Mouse (Mus musculus) small intestine, adult 2 months (tissue): ENCODE measurements around the gene Olfr836. TPM values are rescaled to one million over a fixed set of nuclear protein-coding genes. Genes with fewer than 3 reads are reported as not detected.
"Not testable (repeated sequence)": the region's sequence is repeated elsewhere in the genome, so short reads cannot be mapped to it uniquely, and the experiment has no call there.

Experiments used
- H3K27ac ChIP-seq: fragments of 200-500 bp; 2 replicates; pipeline ENCODE4 v1.5.1; 2012; ENCODE audit warnings: low read depth, low read length, control low read depth, inconsistent platforms; ENCODE audit not compliant: insufficient read depth
- H3K27me3 ChIP-seq: fragments of 200-500 bp; 2 replicates; pipeline ENCODE4 v1.6.1; 2012; ENCODE audit warnings: mild to moderate bottlenecking, moderate library complexity, low read length, inconsistent platforms; ENCODE audit not compliant: control insufficient read depth, insufficient read depth
- H3K36me3 ChIP-seq: fragments of 200-500 bp; 2 replicates; pipeline ENCODE4 v1.6.1; 2012; ENCODE audit warnings: mild to moderate bottlenecking, low read length, control low read depth, inconsistent platforms; ENCODE audit not compliant: control insufficient read depth, insufficient read depth
- H3K4me1 ChIP-seq: fragments of 200-500 bp; 2 replicates; pipeline ENCODE4 v1.6.1; 2012; ENCODE audit warnings: low read length, inconsistent platforms, mixed read lengths; ENCODE audit not compliant: control insufficient read depth, insufficient read depth, insufficient read length
- H3K4me3 ChIP-seq: fragments of 200-500 bp; 2 replicates; pipeline ENCODE4 v1.5.1; 2012; ENCODE audit warnings: low read depth, mild to moderate bottlenecking, control low read depth, inconsistent platforms, low read length, moderate library complexity
- CTCF ChIP-seq: fragments of 200-500 bp; IDR thresholded peaks from 2 replicates; pipeline ENCODE4 v1.5.1; 2012; ENCODE audit warnings: low read depth, mild to moderate bottlenecking, control low read depth, inconsistent platforms, low read length, moderate library complexity, mixed read lengths; ENCODE audit not compliant: insufficient replicate concordance, insufficient read length; ENCODE audit errors: extremely low read depth
- POLR2A ChIP-seq: fragments of 200-500 bp; IDR thresholded peaks from 2 replicates; pipeline ENCODE4 v1.6.1; 2012; ENCODE audit warnings: low read depth, mild to moderate bottlenecking, control low read depth, inconsistent platforms, low read length, moderate library complexity
- WGBS: fragments of 180-500 bp; shearing (Covaris S2); methylation state at CpG from one replicate; pipeline ENCODE4 v1.1.7; 2018; 5-methylcytosine and 5-hydroxymethylcytosine counted together
- polyA plus RNA-seq: library from polyadenylated mRNA; depleted of rRNA; stranded (reverse); fragments of >200 nt; gene quantifications from 2 replicates; pipeline ENCODE4 v1.2.3, GENCODE M21; 2012; rRNA removed

The Olfr836 gene
- not detected in 2 replicates for polyA plus RNA-seq

DNA sequence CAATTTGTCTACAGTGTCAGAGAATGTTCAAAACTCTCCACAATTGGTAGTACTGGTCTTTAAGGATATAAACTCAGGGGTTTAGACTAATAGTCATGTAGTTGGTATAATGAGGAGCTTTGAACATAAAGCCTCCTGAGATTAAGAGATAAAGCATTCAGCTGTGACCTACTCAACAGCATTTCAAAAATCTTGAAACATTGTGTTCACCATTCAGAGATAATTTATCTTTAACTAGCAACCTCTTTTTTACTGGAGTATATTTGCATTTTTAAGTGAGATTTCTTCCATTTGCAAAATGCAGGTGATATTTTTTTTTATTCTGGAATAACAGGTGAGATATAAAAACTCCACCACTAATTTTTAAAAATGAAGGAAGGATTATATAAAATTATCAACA is at the start of gene Olfr836:
Olfr836 (plus strand) TSS at position 301 of the 400 bp plus-strand sequence.
- Histone ChIP-seq H3K4me1 (no peaks in the 10 kb centered on the region), H3K4me3 (no peak within 1 kb of the TSS), H3K36me3 (no peaks in the 10 kb centered on the region), H3K27ac (no peak within 1 kb of the TSS), H3K27me3 (no peaks in the 10 kb centered on the region)
- TF ChIP-seq CTCF = no peak
- no peak for TF ChIP-seq POLR2A

DNA sequence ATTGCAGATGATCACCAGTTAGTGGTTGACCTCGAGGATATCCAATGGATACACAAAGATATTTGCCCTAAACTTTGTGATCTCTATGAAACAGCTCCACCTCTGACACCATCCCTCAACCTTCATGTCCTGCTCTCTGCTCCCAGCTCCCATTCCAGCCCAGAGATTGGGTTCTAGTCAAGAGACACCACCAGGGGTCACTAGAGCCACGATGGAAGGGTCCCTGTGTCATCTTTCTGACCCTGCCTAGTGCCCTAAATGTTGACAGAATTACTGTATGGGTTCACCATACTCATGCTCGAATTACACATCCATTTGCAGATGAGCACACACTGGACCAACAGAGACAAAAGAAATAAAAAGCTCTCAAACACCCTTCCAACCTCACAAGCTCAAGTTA is 35.2 kb upstream of the Olfr836 start:
- WGBS = 22% methylated on average over 3 of the region's 3 CpGs
- H3K27ac ChIP-seq = no peak overlapping the region
- TF ChIP-seq POLR2A = no peak
- no peak overlapping the region for H3K4me3 ChIP-seq
- H3K36me3 ChIP-seq = no peaks in the 10 kb centered on the region
- H3K27me3 ChIP-seq = no peaks in the 10 kb centered on the region
- H3K4me1 ChIP-seq = no peaks in the 10 kb centered on the region

DNA sequence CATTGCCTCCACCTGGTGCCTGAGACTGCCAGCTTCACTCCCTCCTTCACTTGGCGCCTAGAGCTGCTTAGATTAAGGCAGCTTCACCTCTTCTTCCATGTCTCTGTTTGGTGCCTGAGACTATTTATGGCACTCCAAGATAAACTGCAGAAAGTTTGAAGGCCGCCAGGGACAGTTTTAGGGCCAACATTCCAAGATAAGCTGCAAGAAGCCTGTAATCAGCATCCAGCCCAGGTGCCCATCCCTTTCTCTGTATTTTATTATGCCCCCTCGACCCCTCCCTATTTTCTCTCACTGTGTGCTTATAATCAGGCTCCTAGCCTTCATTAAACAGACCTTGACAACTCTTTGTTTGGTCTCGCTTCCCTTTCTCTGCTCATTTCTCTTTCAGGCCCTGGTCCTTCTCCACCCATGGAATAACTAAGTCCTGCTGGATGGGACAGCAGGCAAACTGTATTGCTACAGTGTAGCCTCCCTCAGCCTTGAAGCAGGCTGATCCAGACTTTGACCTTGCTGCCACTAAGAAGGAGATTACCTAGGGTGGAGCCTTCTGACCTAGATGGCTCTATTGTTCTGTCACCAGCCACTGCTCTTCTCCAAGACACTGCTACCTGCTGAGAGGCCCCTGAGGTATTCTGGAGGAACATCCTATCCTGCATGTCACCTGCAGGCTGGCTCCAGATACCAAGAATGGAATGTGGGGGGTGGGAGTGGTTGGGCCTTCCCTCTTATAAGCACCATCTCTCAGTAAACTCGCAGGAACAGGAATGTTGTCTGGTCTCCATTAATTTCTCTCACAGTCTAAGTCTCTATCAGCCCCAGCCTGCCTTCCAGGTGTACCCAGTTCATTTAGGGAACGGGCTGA is 27.1 kb upstream of the Olfr836 start:
- H3K27ac ChIP-seq, H3K4me3 ChIP-seq, H3K36me3 ChIP-seq, H3K4me1 ChIP-seq, H3K27me3 ChIP-seq: not testable (repeated sequence)
- WGBS = 24% methylated on average over 6 of the region's 6 CpGs

DNA sequence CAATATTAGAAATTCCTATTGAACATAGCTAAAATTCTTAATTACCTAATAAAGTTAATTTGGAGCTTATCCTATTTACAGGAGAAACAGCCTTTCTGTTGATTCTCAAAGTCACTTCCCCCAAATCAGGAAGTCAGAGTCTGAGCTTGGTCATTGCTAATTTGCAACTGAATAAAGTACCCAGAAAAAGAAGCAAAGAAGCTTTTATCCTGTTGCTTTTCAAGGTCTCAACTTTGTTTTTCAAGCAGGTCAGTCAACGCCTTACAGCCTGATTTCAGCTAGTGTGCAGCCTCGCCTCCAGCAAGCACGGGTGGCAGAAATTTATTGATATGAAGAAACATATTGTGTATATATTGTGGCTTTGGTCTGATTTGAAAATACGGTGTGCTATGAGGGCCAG is 22.9 kb upstream of the Olfr836 start:
- Histone ChIP-seq H3K36me3 (no peaks in the 10 kb centered on the region), H3K27ac (no peak overlapping the region), H3K4me3 (no peak overlapping the region), H3K27me3 (no peaks in the 10 kb centered on the region), H3K4me1 (no peaks in the 10 kb centered on the region)
- no peak for TF ChIP-seq CTCF
- no peak for TF ChIP-seq POLR2A
- WGBS = 88% methylated on average over 4 of the region's 4 CpGs

DNA sequence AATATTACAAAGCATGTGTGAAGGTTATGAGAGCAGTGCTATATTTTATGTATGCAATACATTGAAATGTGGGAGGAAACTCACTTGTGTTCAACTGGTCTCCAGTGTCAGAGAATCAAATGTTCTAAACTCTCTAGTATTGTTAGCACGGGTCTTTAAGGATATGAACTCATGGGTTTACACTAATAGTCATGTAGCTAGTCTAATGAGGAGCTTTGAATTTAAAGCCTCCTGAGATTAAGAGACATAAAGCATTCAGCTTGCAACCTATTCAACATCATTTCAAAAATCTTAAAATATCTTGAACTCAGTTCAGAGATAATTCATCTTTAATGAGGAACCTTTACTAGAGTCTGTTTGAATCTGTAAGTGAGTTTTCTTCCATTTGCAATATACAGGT is 15.8 kb downstream of the Olfr836 start, which contains the start of gene Olfr837:
Olfr837 (plus strand) TSS at position 301 of the 400 bp plus-strand sequence.
- TF ChIP-seq POLR2A = no peak
- no peak for TF ChIP-seq CTCF
- 72% methylated on average over 1 of the region's 1 CpGs for WGBS
- Histone ChIP-seq H3K36me3 (no peaks in the 10 kb centered on the region), H3K27me3 (no peaks in the 10 kb centered on the region), H3K27ac (no peak within 1 kb of the TSS), H3K4me3 (no peak within 1 kb of the TSS), H3K4me1 (no peaks in the 10 kb centered on the region)

Other genes starting within 250 kb of the Olfr836 start
- not detected in 2 replicates for gene Olfr830, start 245.7 kb upstream of the Olfr836 start, polyA plus RNA-seq
- not detected in 2 replicates for gene Olfr832, start 183.3 kb upstream of the Olfr836 start, polyA plus RNA-seq
- gene Olfr834, start 132.4 kb upstream of the Olfr836 start, polyA plus RNA-seq = not detected in 2 replicates
- not detected in 2 replicates for gene Olfr835, start 87.6 kb upstream of the Olfr836 start, polyA plus RNA-seq
- gene Olfr837, start 15.9 kb downstream of the Olfr836 start, polyA plus RNA-seq = not detected in 2 replicates
- not detected in 2 replicates for gene Olfr839-ps1, start 56.9 kb downstream of the Olfr836 start, polyA plus RNA-seq
- gene Olfr843, start 131.6 kb downstream of the Olfr836 start, polyA plus RNA-seq = not detected in 2 replicates
- gene Olfr844, start 196.0 kb downstream of the Olfr836 start, polyA plus RNA-seq = not detected in 2 replicates
- gene Olfr845, start 216.1 kb downstream of the Olfr836 start, polyA plus RNA-seq = not detected in 2 replicates
- gene Olfr846, start 243.6 kb downstream of the Olfr836 start, polyA plus RNA-seq = not detected in 2 replicates